Comparison of ENCODE assay signal across 9 mouse cellular contexts in genomic region chr6:37298982-37299381, GRCm38 (mm10). TPM values are rescaled to one million over a fixed set of nuclear protein-coding genes. Genes with fewer than 3 reads are reported as not detected.
A peak's percentile ranks its signal among the peaks of the same experiment; 100 is the strongest.
DNase-seq lines count a peak whose midpoint lies in the region; ATAC-seq and TF ChIP-seq lines count a peak whose summit lies in the region.
"Had no signal": no experiment of that assay in that cellular context is flagged by ENCODE, and none has a peak within 500 bp of the region (broad histone marks: within the 10 kb centered on the region; RNA-seq: fewer than 3 reads in every experiment).

No protein-coding gene starts in this region.

- TF ChIP-seq POLR2A in thymus, adult 2 months (IDR thresholded peaks at IDR 0.05; ENCODE audit: control insufficient read depth, extremely low read depth, insufficient read depth, low read length, poor library complexity), result no peak

- peak overlapping the region; percentile 97 for H3K4me2 ChIP-seq in embryonic facial prominence, embryonic 14.5 days (ENCODE audit: low read depth, low read length)
- peak overlapping the region; percentile 99 for H3K4me2 ChIP-seq in intestine, embryonic 16.5 days (ENCODE audit: low read depth, low read length)
- H3K4me2 ChIP-seq in neural tube, embryonic 14.5 days (ENCODE audit: low read depth, low read length), result peak overlapping the region; percentile 77

- intact Hi-C loops in left cerebral cortex, adult 2 months (cut with DNase I), result loop anchor here (2.0 to 5.0 kb wide), 2 partner anchors 56 to 82 kb away; no protein-coding TSS in a partner anchor
- intact Hi-C loops in left cerebral cortex, postnatal 14 days (cut with DNase I), result loop anchor here (2.0 kb wide), 1 partner anchor 56 kb away; no protein-coding TSS in a partner anchor

- H3K36me3 ChIP-seq in embryonic facial prominence, embryonic 14.5 days (ENCODE audit: control insufficient read depth, insufficient read depth, low read length), result no peaks in the 10 kb centered on the region
- H3K36me3 ChIP-seq in intestine, embryonic 16.5 days (ENCODE audit: control insufficient read depth, insufficient read depth, low read length), result no peaks in the 10 kb centered on the region
- H3K36me3 ChIP-seq in neural tube, embryonic 14.5 days (ENCODE audit: control insufficient read depth, insufficient read depth, low read length), result no peaks in the 10 kb centered on the region
- no peaks in the 10 kb centered on the region for H3K36me3 ChIP-seq in thymus, adult 2 months (ENCODE audit: control insufficient read depth, insufficient read depth, low read length)

- H3K4me1 ChIP-seq in embryonic facial prominence, embryonic 14.5 days (ENCODE audit: control insufficient read depth, insufficient read depth, low read length), result peaks cover 8% of the 10 kb centered on the region; the same call in 1 of the 2 replicates
- H3K4me1 ChIP-seq in intestine, embryonic 16.5 days (ENCODE audit: control insufficient read depth, insufficient read depth, low read length), result peaks cover 13% of the 10 kb centered on the region
- H3K4me1 ChIP-seq in neural tube, embryonic 14.5 days (ENCODE audit: control insufficient read depth, insufficient read depth, low read length), result peaks cover 16% of the 10 kb centered on the region
- no peaks in the 10 kb centered on the region for H3K4me1 ChIP-seq in thymus, adult 2 months (replicated peaks; ENCODE audit: control insufficient read depth, insufficient read depth, low read length)

- no peaks in the 10 kb centered on the region for H3K9me3 ChIP-seq in embryonic facial prominence, embryonic 14.5 days (ENCODE audit: control insufficient read depth, low read length)
- no peaks in the 10 kb centered on the region for H3K9me3 ChIP-seq in intestine, embryonic 16.5 days (ENCODE audit: control insufficient read depth, low read length)
- no peaks in the 10 kb centered on the region for H3K9me3 ChIP-seq in neural tube, embryonic 14.5 days (ENCODE audit: control insufficient read depth, low read length)

- H3K27me3 ChIP-seq in embryonic facial prominence, embryonic 14.5 days (replicated peaks; ENCODE audit: control insufficient read depth, insufficient read depth, low read length), result peaks cover 47% of the 10 kb centered on the region
- H3K27me3 ChIP-seq in intestine, embryonic 16.5 days (replicated peaks; ENCODE audit: control insufficient read depth, insufficient read depth, low read length), result peaks cover 37% of the 10 kb centered on the region
- no peaks in the 10 kb centered on the region for H3K27me3 ChIP-seq in neural tube, embryonic 14.5 days (ENCODE audit: control insufficient read depth, insufficient read depth, low read length)
- H3K27me3 ChIP-seq in thymus, adult 2 months (ENCODE audit: control insufficient read depth, insufficient read depth, low read length), result peaks cover 7% of the 10 kb centered on the region

- 23% methylated on average over 4 of the region's 4 CpGs for WGBS in embryonic facial prominence, embryonic 14.5 days
- 32% methylated on average over 4 of the region's 4 CpGs for WGBS in intestine, embryonic 16.5 days
- WGBS in neural tube, embryonic 14.5 days, result 35% methylated on average over 4 of the region's 4 CpGs
- WGBS in thymus, adult 2 months, result 37% methylated on average over 4 of the region's 4 CpGs

- DNase-seq in left cerebral cortex, adult 2 months (ENCODE audit: extremely low spot score in 1 of 2, low spot score in 2 of 2), result no peak
- DNase-seq in left cerebral cortex, postnatal 14 days (ENCODE audit: low spot score in 2 of 2), result no peak
- DNase-seq in embryonic facial prominence, embryonic 14.5 days (ENCODE audit: low spot score), result peak; percentile 25
- no peak for DNase-seq in right cerebral cortex, adult 18-20 months
- DNase-seq in thymus, adult 2 months, result no peak
- DNase-seq in lung, adult 18-20 months, result no peak

- peak overlapping the region; percentile 72 for H3K4me3 ChIP-seq in left cerebral cortex, adult 2 months
- H3K4me3 ChIP-seq in embryonic facial prominence, embryonic 14.5 days (ENCODE audit: low read depth, low read length), result peak overlapping the region; percentile 61
- peak overlapping the region; percentile 67 for H3K4me3 ChIP-seq in intestine, embryonic 16.5 days (ENCODE audit: low read length)
- H3K4me3 ChIP-seq in neural tube, embryonic 14.5 days (ENCODE audit: low read depth, low read length), result peak overlapping the region; percentile 68
- H3K4me3 ChIP-seq in thymus, adult 2 months (ENCODE audit: control insufficient read depth, insufficient read depth, low read length), result no peak overlapping the region

- H3K9ac ChIP-seq in embryonic facial prominence, embryonic 14.5 days (ENCODE audit: low read depth, low read length), result no peak overlapping the region
- H3K9ac ChIP-seq in intestine, embryonic 16.5 days (ENCODE audit: low read depth, low read length), result no peak overlapping the region
- peak overlapping the region; percentile 74 for H3K9ac ChIP-seq in neural tube, embryonic 14.5 days (replicated peaks; ENCODE audit: low read depth, low read length)
- H3K9ac ChIP-seq: liver, embryonic 14.5 days had no signal

- no peak for TF ChIP-seq CTCF in left cerebral cortex, adult 2 months (IDR thresholded peaks at IDR 0.05)
- TF ChIP-seq CTCF in thymus, adult 2 months (IDR thresholded peaks at IDR 0.05; ENCODE audit: borderline replicate concordance, control insufficient read depth, extremely low read depth, insufficient read depth, low read length, poor library complexity), result no peak

- 0 out of 2 replicates have a peak, but pooled peaks have one; percentile 12 for ATAC-seq in embryonic facial prominence, embryonic 14.5 days (ENCODE audit: low read depth)
- no peak for ATAC-seq in intestine, embryonic 16.5 days
- ATAC-seq in neural tube, embryonic 14.5 days (ENCODE audit: low read depth), result no peak

- H3K27ac ChIP-seq in left cerebral cortex, adult 2 months, result peak overlapping the region; percentile 68
- H3K27ac ChIP-seq in embryonic facial prominence, embryonic 14.5 days (replicated peaks; ENCODE audit: low read depth, low read length), result no peak overlapping the region
- H3K27ac ChIP-seq in intestine, embryonic 16.5 days (ENCODE audit: low read length), result no peak overlapping the region
- no peak overlapping the region for H3K27ac ChIP-seq in neural tube, embryonic 14.5 days (ENCODE audit: low read depth, low read length)
- no peak overlapping the region for H3K27ac ChIP-seq in thymus, adult 2 months (ENCODE audit: control insufficient read depth, insufficient read depth, low read length)
- H3K27ac ChIP-seq: liver, embryonic 14.5 days had no signal

RNA-seq across cellular contexts. Expression of gene Dgki, which starts 1.0 kb away (rescaled TPM):
- total RNA-seq in left cerebral cortex, adult 2 months (2021), result 10 to 100 TPM; 90.5 to 91.1 TPM
- 10 to 100 TPM; 62.4 to 68.7 TPM for total RNA-seq in left cerebral cortex, postnatal 14 days (2021)
- 0.92 and 1.0 TPM in 2 replicates for polyA plus RNA-seq in embryonic facial prominence, embryonic 14.5 days (2014; fragmentation: Nextera tagmentation; extraction: Ambion mirVana)
- 0.37 and 0.38 TPM in 2 replicates for polyA plus RNA-seq in intestine, embryonic 16.5 days (2015; fragmentation: Nextera tagmentation; extraction: Ambion mirVana)
- 8.6 and 10.5 TPM in 2 replicates for polyA plus RNA-seq in neural tube, embryonic 14.5 days (2014; fragmentation: Nextera tagmentation; extraction: Ambion mirVana)
- polyA plus RNA-seq in thymus, adult 2 months (2012; rRNA removed), result 0.13 and 0.15 TPM in 2 replicates
